Mouse (Mus musculus): ENCODE results near the gene Cbx5. TPM values are rescaled to one million over a fixed set of nuclear protein-coding genes. Genes with fewer than 3 reads are reported as not detected.
A peak's percentile ranks its signal among the peaks of the same experiment; 100 is the strongest.

Gene Cbx5
- polyA plus RNA-seq, 1 experiment = 15.7 TPM

GRCm38 (mm10) chr15:103147779-103148178 is 91.8 kb downstream of the Cbx5 start:
- Histone ChIP-seq H3K36me3 (ENCODE audit: control insufficient read depth, insufficient read depth, low read length) (no peaks in the 10 kb centered on the region), H3K27ac (ENCODE audit: control insufficient read depth, insufficient read depth, low read depth, low read length) (no peak overlapping the region), H3K4me3 (ENCODE audit: control insufficient read depth, low read depth, low read length) (no peak overlapping the region), H3K4me1 (ENCODE audit: control insufficient read depth, insufficient read depth, low read length) (peaks cover 6% of the 10 kb centered on the region), H3K27me3 (ENCODE audit: control insufficient read depth, insufficient read depth, low read length) (no peaks in the 10 kb centered on the region; the same call in 1 of the 2 replicates)
- TF ChIP-seq CTCF (IDR thresholded peaks at IDR 0.05; ENCODE audit: control insufficient read depth, insufficient read depth, insufficient replicate concordance, low read depth, low read length) (no peak), POLR2A (IDR thresholded peaks at IDR 0.05; ENCODE audit: control insufficient read depth, low read depth, low read length) (no peak)

- Histone ChIP-seq H3K27me3 (ENCODE audit: control insufficient read depth, insufficient read depth, low read length) (no peaks in the 10 kb centered on the region; the same call in 1 of the 2 replicates), H3K4me1 (ENCODE audit: control insufficient read depth, insufficient read depth, low read length) (peaks cover 6% of the 10 kb centered on the region), H3K4me3 (ENCODE audit: control insufficient read depth, low read depth, low read length) (no peak overlapping the region), H3K36me3 (ENCODE audit: control insufficient read depth, insufficient read depth, low read length) (no peaks in the 10 kb centered on the region), H3K27ac (ENCODE audit: control insufficient read depth, insufficient read depth, low read depth, low read length) (no peak overlapping the region)
- TF ChIP-seq POLR2A (IDR thresholded peaks at IDR 0.05; ENCODE audit: control insufficient read depth, low read depth, low read length) (no peak), CTCF (IDR thresholded peaks at IDR 0.05; ENCODE audit: control insufficient read depth, insufficient read depth, insufficient replicate concordance, low read depth, low read length) (no peak)
These were observed 92.3 kb downstream of the Cbx5 start for GRCm38 (mm10) chr15:103147422-103147690.

DNA sequence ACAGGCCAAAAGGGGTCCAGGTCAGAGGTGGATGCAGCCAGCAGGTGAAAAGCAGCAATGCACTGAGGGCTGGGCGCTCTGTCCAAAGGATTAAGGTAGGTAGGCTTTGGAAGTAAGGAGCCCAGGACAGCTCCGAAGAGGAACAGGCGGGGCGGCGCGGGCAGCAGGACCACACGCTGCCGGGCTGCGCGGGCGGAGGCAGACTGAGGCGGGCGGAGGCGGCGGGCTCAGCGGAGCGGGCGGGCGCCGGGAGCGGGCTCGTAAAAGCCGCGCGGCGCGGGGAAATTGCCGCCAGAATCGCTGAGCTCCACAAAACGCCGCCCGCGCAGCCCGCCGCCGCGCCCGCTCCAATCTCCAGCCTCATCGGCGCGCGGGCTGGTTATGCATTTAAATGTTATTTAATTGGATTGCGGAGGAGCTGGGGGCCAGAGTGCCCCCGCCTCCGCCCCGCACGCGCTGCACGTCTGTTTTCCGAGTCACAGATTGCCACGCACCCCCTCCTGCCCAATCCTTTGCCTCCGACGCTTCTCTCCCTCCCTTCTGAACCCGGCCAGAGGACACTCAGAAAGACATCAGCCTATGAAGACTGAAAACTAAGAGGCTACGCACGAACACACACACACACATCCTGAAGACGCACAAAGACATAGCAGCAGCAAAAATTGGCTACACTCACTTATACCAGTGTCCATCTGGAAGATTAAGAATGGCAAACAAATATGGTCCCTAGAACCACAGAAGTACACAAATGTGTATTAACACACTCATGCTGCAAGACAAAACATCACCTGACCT is 92.8 kb downstream of the Cbx5 start:
- no peak for TF ChIP-seq CTCF (IDR thresholded peaks at IDR 0.05; ENCODE audit: control insufficient read depth, insufficient read depth, insufficient replicate concordance, low read depth, low read length)
- no peak for TF ChIP-seq POLR2A (IDR thresholded peaks at IDR 0.05; ENCODE audit: control insufficient read depth, low read depth, low read length)
- Histone ChIP-seq H3K27me3 (ENCODE audit: control insufficient read depth, insufficient read depth, low read length) (no peaks in the 10 kb centered on the region; the same call in 1 of the 2 replicates), H3K4me3 (ENCODE audit: control insufficient read depth, low read depth, low read length) (peak overlapping the region; percentile 51), H3K36me3 (ENCODE audit: control insufficient read depth, insufficient read depth, low read length) (no peaks in the 10 kb centered on the region), H3K4me1 (ENCODE audit: control insufficient read depth, insufficient read depth, low read length) (peaks cover 6% of the 10 kb centered on the region), H3K27ac (ENCODE audit: control insufficient read depth, insufficient read depth, low read depth, low read length) (no peak overlapping the region)

- H3K27me3 ChIP-seq (ENCODE audit: control insufficient read depth, insufficient read depth, low read length) = no peaks in the 10 kb centered on the region; the same call in 1 of the 2 replicates
- H3K4me3 ChIP-seq (ENCODE audit: control insufficient read depth, low read depth, low read length) = no peak overlapping the region
These were observed 93.8 kb downstream of the Cbx5 start for GRCm38 (mm10) chr15:103145635-103146299.

GRCm38 (mm10) chr15:103144176-103144575 is 95.4 kb downstream of the Cbx5 start:
- Histone ChIP-seq H3K4me1 (ENCODE audit: control insufficient read depth, insufficient read depth, low read length) (peaks cover 6% of the 10 kb centered on the region), H3K27me3 (ENCODE audit: control insufficient read depth, insufficient read depth, low read length) (no peaks in the 10 kb centered on the region; the same call in 1 of the 2 replicates), H3K4me3 (ENCODE audit: control insufficient read depth, low read depth, low read length) (no peak overlapping the region), H3K36me3 (ENCODE audit: control insufficient read depth, insufficient read depth, low read length) (no peaks in the 10 kb centered on the region), H3K27ac (ENCODE audit: control insufficient read depth, insufficient read depth, low read depth, low read length) (no peak overlapping the region)
- TF ChIP-seq POLR2A (IDR thresholded peaks at IDR 0.05; ENCODE audit: control insufficient read depth, low read depth, low read length) (no peak), CTCF (IDR thresholded peaks at IDR 0.05; ENCODE audit: control insufficient read depth, insufficient read depth, insufficient replicate concordance, low read depth, low read length) (no peak)

More at GRCm38 (mm10) chr15:103145635-103146299, 93.8 kb downstream of the Cbx5 start:
- no peak for TF ChIP-seq POLR2A (IDR thresholded peaks at IDR 0.05; ENCODE audit: control insufficient read depth, low read depth, low read length)
- no peak for TF ChIP-seq CTCF (IDR thresholded peaks at IDR 0.05; ENCODE audit: control insufficient read depth, insufficient read depth, insufficient replicate concordance, low read depth, low read length)
- Histone ChIP-seq H3K27ac (ENCODE audit: control insufficient read depth, insufficient read depth, low read depth, low read length) (no peak overlapping the region), H3K36me3 (ENCODE audit: control insufficient read depth, insufficient read depth, low read length) (no peaks in the 10 kb centered on the region), H3K4me1 (ENCODE audit: control insufficient read depth, insufficient read depth, low read length) (peaks cover 6% of the 10 kb centered on the region)

Other genes starting within 250 kb of the Cbx5 start
- 0.15 and 0.34 TPM in 2 replicates for gene Hoxc8, start 249.2 kb downstream of the Cbx5 start, polyA plus RNA-seq (2012; rRNA removed)
- 1.0 and 1.1 TPM in 2 replicates for gene Hoxc6, start 241.6 kb downstream of the Cbx5 start, polyA plus RNA-seq (2012; rRNA removed)
- 0.33 and 0.36 TPM in 2 replicates for gene Hoxc4, start 220.9 kb downstream of the Cbx5 start, polyA plus RNA-seq (2012; rRNA removed)
- gene Smug1, start 72.7 kb downstream of the Cbx5 start, polyA plus RNA-seq (2012; rRNA removed) = 3.4 and 3.8 TPM in 2 replicates
- gene Hnrnpa1, start 616 bp upstream of the Cbx5 start, polyA plus RNA-seq (2012; rRNA removed) = 43.2 and 53.3 TPM in 2 replicates
- 8.9 and 10.6 TPM in 2 replicates for gene Nfe2, start 18.6 kb upstream of the Cbx5 start, polyA plus RNA-seq (2012; rRNA removed)
- gene Copz1, start 32.9 kb upstream of the Cbx5 start, polyA plus RNA-seq (2012; rRNA removed) = 51.6 and 56.8 TPM in 2 replicates
- 0.24 and 0.43 TPM in 2 replicates for gene Gpr84, start 70.8 kb upstream of the Cbx5 start, polyA plus RNA-seq (2012; rRNA removed)
- gene Zfp385a, start 100.3 kb upstream of the Cbx5 start, polyA plus RNA-seq (2012; rRNA removed) = 84.7 and 92.7 TPM in 2 replicates
- gene Itga5, start 126.9 kb upstream of the Cbx5 start, polyA plus RNA-seq (2012; rRNA removed) = 1.1 and 1.4 TPM in 2 replicates
- gene Gtsf1, start 190.7 kb upstream of the Cbx5 start, polyA plus RNA-seq (2012; rRNA removed) = 491 and 515 TPM in 2 replicates
- 111 and 129 TPM in 2 replicates for gene Gtsf2, start 208.7 kb upstream of the Cbx5 start, polyA plus RNA-seq (2012; rRNA removed)
- 58.5 and 61.5 TPM in 2 replicates for gene Nckap1l, start 214.0 kb upstream of the Cbx5 start, polyA plus RNA-seq (2012; rRNA removed)

Measured in testis, adult 2 months (tissue).